Mouse (Mus musculus): Measurements from ENCODE around the gene Eif2s1. TPM values are rescaled to one million over a fixed set of nuclear protein-coding genes. Genes with fewer than 3 reads are reported as not detected.

Eif2s1 gene
- polyA plus RNA-seq, 1 experiment, result 63.0 TPM

GRCm38 (mm10) chr12:78848246-78848645 lies 13.4 kb upstream of the Eif2s1 start:
- no peaks in the 10 kb centered on the region for H3K79me2 ChIP-seq (ENCODE audit: control insufficient read depth, insufficient read depth)
- H3K27me3 ChIP-seq (ENCODE audit: control insufficient read depth, insufficient read depth, insufficient read length), result no peaks in the 10 kb centered on the region
- TF ChIP-seq MAX (IDR thresholded peaks at IDR 0.05) (no peak), USF1 (IDR thresholded peaks at IDR 0.05; ENCODE audit: low read depth) (no peak), CEBPB (IDR thresholded peaks at IDR 0.05; ENCODE audit: low read depth) (no peak), FOSL1 (IDR thresholded peaks at IDR 0.05; ENCODE audit: insufficient read depth, low read length, poor library complexity, severe bottlenecking) (no peak)
- H3K79me3 ChIP-seq (ENCODE audit: low read depth), result no peaks in the 10 kb centered on the region
- H3K36me3 ChIP-seq (ENCODE audit: control insufficient read depth, insufficient read depth), result peaks cover 39% of the 10 kb centered on the region
- H3K4me3 ChIP-seq (ENCODE audit: insufficient read depth, poor library complexity, severe bottlenecking), result no peak overlapping the region
- H3ac ChIP-seq (ENCODE audit: control insufficient read depth, insufficient read length, low read depth), result no peak overlapping the region

GRCm38 (mm10) chr12:78860921-78861495 lies 611 bp upstream of the Eif2s1 start:
- TF ChIP-seq USF1 (IDR thresholded peaks at IDR 0.05; ENCODE audit: low read depth), result no peak
- TF ChIP-seq FOSL1 (IDR thresholded peaks at IDR 0.05; ENCODE audit: insufficient read depth, low read length, poor library complexity, severe bottlenecking), result no peak
- no peak for TF ChIP-seq MAX (IDR thresholded peaks at IDR 0.05)
- TF ChIP-seq MYOD1 (IDR thresholded peaks at IDR 0.05; ENCODE audit: control insufficient read depth, insufficient read length, low read depth), result no peak
- no peak for TF ChIP-seq CTCF (IDR thresholded peaks at IDR 0.05; ENCODE audit: control insufficient read depth, insufficient read depth, insufficient read length)
- TF ChIP-seq CEBPB (IDR thresholded peaks at IDR 0.05; ENCODE audit: low read depth), result no peak
- no peak for TF ChIP-seq MYOG (IDR thresholded peaks at IDR 0.05; ENCODE audit: control insufficient read depth, extremely low read depth, insufficient read length)
- Histone ChIP-seq H3K27me3 (ENCODE audit: control insufficient read depth, insufficient read depth, insufficient read length) (no peaks in the 10 kb centered on the region), H3K4me3 (ENCODE audit: insufficient read depth, poor library complexity, severe bottlenecking) (peak overlapping the region; percentile 92), H3K79me2 (ENCODE audit: control insufficient read depth, insufficient read depth) (peaks cover 81% of the 10 kb centered on the region), H3K36me3 (ENCODE audit: control insufficient read depth, insufficient read depth) (peaks cover 42% of the 10 kb centered on the region), H3K79me3 (ENCODE audit: low read depth) (peaks cover 60% of the 10 kb centered on the region), H3ac (ENCODE audit: control insufficient read depth, insufficient read length, low read depth) (peak overlapping the region; percentile 61)

GRCm38 (mm10) chr12:78862254-78862730 lies 673 bp downstream of the Eif2s1 start:
- TF ChIP-seq MAX (IDR thresholded peaks at IDR 0.05) (no peak), FOSL1 (IDR thresholded peaks at IDR 0.05; ENCODE audit: insufficient read depth, low read length, poor library complexity, severe bottlenecking) (no peak), MYOD1 (IDR thresholded peaks at IDR 0.05; ENCODE audit: control insufficient read depth, insufficient read length, low read depth) (no peak), CEBPB (IDR thresholded peaks at IDR 0.05; ENCODE audit: low read depth) (no peak), CTCF (IDR thresholded peaks at IDR 0.05; ENCODE audit: control insufficient read depth, insufficient read depth, insufficient read length) (no peak), USF1 (IDR thresholded peaks at IDR 0.05; ENCODE audit: low read depth) (no peak), MYOG (IDR thresholded peaks at IDR 0.05; ENCODE audit: control insufficient read depth, extremely low read depth, insufficient read length) (no peak)

GRCm38 (mm10) chr12:78865434-78865833 lies 3.8 kb downstream of the Eif2s1 start:
- Histone ChIP-seq H3K79me2 (ENCODE audit: control insufficient read depth, insufficient read depth) (peaks cover 96% of the 10 kb centered on the region), H3K79me3 (ENCODE audit: low read depth) (peaks cover 90% of the 10 kb centered on the region), H3K27me3 (ENCODE audit: control insufficient read depth, insufficient read depth, insufficient read length) (no peaks in the 10 kb centered on the region), H3K4me3 (ENCODE audit: insufficient read depth, poor library complexity, severe bottlenecking) (no peak overlapping the region), H3ac (ENCODE audit: control insufficient read depth, insufficient read length, low read depth) (no peak overlapping the region), H3K36me3 (ENCODE audit: control insufficient read depth, insufficient read depth) (peaks cover 56% of the 10 kb centered on the region)
- TF ChIP-seq MAX (IDR thresholded peaks at IDR 0.05), result no peak
- TF ChIP-seq MYOD1 (IDR thresholded peaks at IDR 0.05; ENCODE audit: control insufficient read depth, insufficient read length, low read depth), result no peak
- TF ChIP-seq FOSL1 (IDR thresholded peaks at IDR 0.05; ENCODE audit: insufficient read depth, low read length, poor library complexity, severe bottlenecking), result no peak
- no peak for TF ChIP-seq MYOG (IDR thresholded peaks at IDR 0.05; ENCODE audit: control insufficient read depth, extremely low read depth, insufficient read length)
- no peak for TF ChIP-seq CTCF (IDR thresholded peaks at IDR 0.05; ENCODE audit: control insufficient read depth, insufficient read depth, insufficient read length)
- no peak for TF ChIP-seq CEBPB (IDR thresholded peaks at IDR 0.05; ENCODE audit: low read depth)
- TF ChIP-seq USF1 (IDR thresholded peaks at IDR 0.05; ENCODE audit: low read depth), result no peak

More at GRCm38 (mm10) chr12:78862254-78862730, 673 bp downstream of the Eif2s1 start:
- H3K4me3 ChIP-seq (ENCODE audit: insufficient read depth, poor library complexity, severe bottlenecking), result peak overlapping the region; percentile 92
- no peaks in the 10 kb centered on the region for H3K27me3 ChIP-seq (ENCODE audit: control insufficient read depth, insufficient read depth, insufficient read length)
- H3K79me3 ChIP-seq (ENCODE audit: low read depth), result peaks cover 72% of the 10 kb centered on the region
- H3ac ChIP-seq (ENCODE audit: control insufficient read depth, insufficient read length, low read depth), result peak overlapping the region; percentile 69
- peaks cover 94% of the 10 kb centered on the region for H3K79me2 ChIP-seq (ENCODE audit: control insufficient read depth, insufficient read depth)
- H3K36me3 ChIP-seq (ENCODE audit: control insufficient read depth, insufficient read depth), result peaks cover 40% of the 10 kb centered on the region

GRCm38 (mm10) chr12:78868115-78868514 lies 6.5 kb downstream of the Eif2s1 start:
- peaks cover 81% of the 10 kb centered on the region for H3K36me3 ChIP-seq (ENCODE audit: control insufficient read depth, insufficient read depth)
- TF ChIP-seq CEBPB (IDR thresholded peaks at IDR 0.05; ENCODE audit: low read depth) (no peak), MAX (IDR thresholded peaks at IDR 0.05) (no peak), MYOD1 (IDR thresholded peaks at IDR 0.05; ENCODE audit: control insufficient read depth, insufficient read length, low read depth) (no peak), FOSL1 (IDR thresholded peaks at IDR 0.05; ENCODE audit: insufficient read depth, low read length, poor library complexity, severe bottlenecking) (no peak), MYOG (IDR thresholded peaks at IDR 0.05; ENCODE audit: control insufficient read depth, extremely low read depth, insufficient read length) (no peak), CTCF (IDR thresholded peaks at IDR 0.05; ENCODE audit: control insufficient read depth, insufficient read depth, insufficient read length) (no peak), USF1 (IDR thresholded peaks at IDR 0.05; ENCODE audit: low read depth) (no peak)

More at GRCm38 (mm10) chr12:78868115-78868514, 6.5 kb downstream of the Eif2s1 start:
- Histone ChIP-seq H3K79me2 (ENCODE audit: control insufficient read depth, insufficient read depth) (peaks cover 100% of the 10 kb centered on the region), H3K27me3 (ENCODE audit: control insufficient read depth, insufficient read depth, insufficient read length) (no peaks in the 10 kb centered on the region), H3K79me3 (ENCODE audit: low read depth) (peaks cover 94% of the 10 kb centered on the region), H3ac (ENCODE audit: control insufficient read depth, insufficient read length, low read depth) (no peak overlapping the region), H3K4me3 (ENCODE audit: insufficient read depth, poor library complexity, severe bottlenecking) (no peak overlapping the region)
